Mouse (Mus musculus) B cell, adult (primary cell): Measurements from ENCODE around the gene 4921511M17Rik. TPM values are rescaled to one million over a fixed set of nuclear protein-coding genes. Genes with fewer than 3 reads are reported as not detected.

Experiments used
- total RNA-seq: library from RNA; stranded (reverse); gene quantifications from 4 replicates; pipeline ENCODE4 v1.2.4, GENCODE M21; 2023; ENCODE audit not compliant: inconsistent age

Gene 4921511M17Rik
- total RNA-seq = not detected in 4 replicates

GRCm38 (mm10) chrX:154033727-154034126 lies at the start of gene 4921511M17Rik:
TSS of gene 4921511M17Rik (minus strand) at chrX:154033827.

GRCm38 (mm10) chrX:154054939-154055338 lies 21.3 kb upstream of the 4921511M17Rik start, which contains the start of gene Gm10057:
TSS of gene Gm10057 (minus strand) at chrX:154055039.

GRCm38 (mm10) chrX:154012540-154012939 lies 21.1 kb downstream of the 4921511M17Rik start, which contains the start of gene Samt1:
TSS of gene Samt1 (minus strand) at chrX:154012640.

Other genes with a start within 250 kb of the 4921511M17Rik start
- 0.39 to 1.4 TPM (median 0.54 TPM) in 4 replicates for gene Spin2c, start 201.6 kb downstream of the 4921511M17Rik start, total RNA-seq
- gene Samt1, start 21.2 kb downstream of the 4921511M17Rik start, total RNA-seq = not detected in 4 replicates
- gene Gm10057, start 21.2 kb upstream of the 4921511M17Rik start, total RNA-seq = not detected in 4 replicates
- not detected in 4 replicates for gene Gm15140, start 86.9 kb upstream of the 4921511M17Rik start, total RNA-seq